Mouse (Mus musculus) G1E (cell line): ENCODE measurements at regions not wholly inside any gene's neighbourhood (a gene's known extent, or its start where the extent isn't known, plus 50 kb on each side); places are given as distances from the start of the nearest gene placed in this dataset.

Experiments used
- ATAC-seq: 2 replicates; pipeline ENCODE4 v1.8.0; 2016; ENCODE audit warnings: mild to moderate bottlenecking; ENCODE audit not compliant: insufficient number of reproducible peaks, poor library complexity, low FRiP score, severe bottlenecking; ENCODE audit errors: extremely low read depth
- DNase-seq: peaks from one replicate; pipeline ENCODE4 v3.0.0; 2012; ENCODE audit warnings: low spot score
- H3K27me3 ChIP-seq: 2 replicates; pipeline ENCODE4 v1.6.1; 2012; ENCODE audit warnings: mild to moderate bottlenecking, low read length, inconsistent platforms; ENCODE audit not compliant: insufficient read depth
- H3K36me3 ChIP-seq: replicated peaks from 2 replicates; pipeline ENCODE3; 2012; ENCODE audit warnings: mild to moderate bottlenecking, inconsistent platforms
- H3K4me1 ChIP-seq: 2 replicates; pipeline ENCODE4 v1.6.1; 2012; ENCODE audit warnings: low read depth, low read length, inconsistent platforms, mixed read lengths; ENCODE audit not compliant: insufficient read depth
- H3K4me3 ChIP-seq: 2 replicates; pipeline ENCODE4 v1.5.1; 2012; ENCODE audit warnings: low read depth, mild to moderate bottlenecking, inconsistent platforms, low read length, moderate library complexity, mixed read lengths
- H3K9me3 ChIP-seq: replicated peaks from 2 replicates; pipeline ENCODE4 v1.6.1; 2012; ENCODE audit warnings: inconsistent platforms
- CTCF ChIP-seq: IDR thresholded peaks from 2 replicates; pipeline ENCODE4 v1.5.1; 2012; ENCODE audit warnings: low read depth, low read length, inconsistent platforms, mixed read lengths
- GATA1 ChIP-seq: IDR thresholded peaks from 2 replicates; pipeline ENCODE4 v1.6.1; 2012; ENCODE audit warnings: borderline replicate concordance, low read length, inconsistent platforms, mixed read lengths
- GATA2 ChIP-seq: IDR thresholded peaks from 2 replicates; pipeline ENCODE4 v1.6.1; 2012; ENCODE audit warnings: low read depth, low read length, inconsistent platforms, borderline replicate concordance
- POLR2AphosphoS5 ChIP-seq: IDR thresholded peaks from 2 replicates; pipeline ENCODE4 v1.6.1; 2012; ENCODE audit warnings: low read depth, low read length, inconsistent platforms; ENCODE audit not compliant: insufficient replicate concordance
- TAL1 ChIP-seq: conservative IDR thresholded peaks from 2 replicates; pipeline ENCODE4 v1.6.1; 2012; ENCODE audit warnings: low read depth, low read length, inconsistent platforms, mixed read lengths

DNA sequence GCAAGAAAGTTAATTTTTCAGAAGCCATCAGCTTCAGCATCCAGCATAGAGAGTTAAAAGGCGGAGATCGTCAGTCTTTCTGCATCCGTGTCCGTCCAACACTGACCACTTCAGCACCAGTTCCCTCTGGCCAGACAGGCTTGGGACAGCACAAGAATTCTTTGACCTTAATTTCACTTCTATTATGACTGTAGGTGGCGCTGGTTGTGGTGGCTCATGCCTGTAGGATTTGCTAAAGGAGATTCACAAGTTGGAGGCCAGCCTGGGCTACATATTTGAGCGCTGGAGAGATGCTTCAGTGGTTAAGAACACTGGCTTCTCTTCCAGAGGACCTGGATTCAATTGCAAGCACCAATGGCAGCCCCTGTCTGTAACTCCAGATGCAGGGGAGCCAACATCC is 66.0 kb downstream of the Amer2 start:
- TF ChIP-seq CTCF, result no peak
- DNase-seq, result no peak
- ATAC-seq, result no peak

DNA sequence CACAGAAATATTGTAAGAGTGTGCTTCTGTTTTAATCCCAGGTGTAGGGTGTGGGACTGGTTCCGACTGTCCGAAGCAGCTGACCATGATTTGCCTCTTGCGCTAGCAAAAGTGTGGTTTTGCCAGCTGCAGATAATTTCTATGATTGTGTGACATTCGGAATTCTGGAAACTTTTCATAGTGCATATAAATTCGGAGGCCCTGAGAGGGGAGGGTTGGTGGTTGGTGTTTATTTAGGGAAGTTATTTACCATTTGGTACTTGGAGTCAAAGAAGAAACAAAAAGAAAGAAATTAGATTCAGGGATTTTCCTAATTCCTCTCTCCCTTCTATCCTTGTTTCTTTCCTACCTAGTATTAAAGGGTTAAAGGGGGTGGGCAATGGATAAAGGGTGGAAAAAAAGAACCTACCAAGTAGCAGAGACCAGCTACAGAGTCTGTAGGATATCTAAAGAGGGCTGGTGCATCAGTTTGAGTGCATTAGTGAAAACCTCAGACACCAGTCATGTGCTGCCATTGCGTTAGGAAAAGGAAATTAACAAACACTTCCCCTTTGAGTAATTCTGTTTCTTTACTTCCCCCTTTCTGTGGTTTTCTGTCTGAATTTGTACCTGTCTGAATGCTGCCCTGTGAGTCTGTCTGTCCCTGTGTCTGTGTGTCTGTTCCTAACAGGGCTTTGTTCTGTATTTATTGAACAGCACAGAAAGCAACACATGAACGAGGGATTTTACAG is 70.9 kb downstream of the Amer2 start:
- TF ChIP-seq CTCF (no peak), POLR2AphosphoS5 (no peak), GATA2 (no peak), TAL1 (no peak), GATA1 (no peak)
- Histone ChIP-seq H3K4me1 (no peaks in the 10 kb centered on the region), H3K36me3 (no peaks in the 10 kb centered on the region), H3K4me3 (no peak overlapping the region), H3K27me3 (no peaks in the 10 kb centered on the region), H3K9me3 (no peaks in the 10 kb centered on the region)
- DNase-seq (no peak), ATAC-seq (no peak)

More for the DNA sequence above, 66.0 kb downstream of the Amer2 start:
- no peak overlapping the region for H3K4me3 ChIP-seq
- no peaks in the 10 kb centered on the region for H3K27me3 ChIP-seq
- H3K9me3 ChIP-seq, result no peaks in the 10 kb centered on the region
- H3K4me1 ChIP-seq, result no peaks in the 10 kb centered on the region
- H3K36me3 ChIP-seq, result no peaks in the 10 kb centered on the region

DNA sequence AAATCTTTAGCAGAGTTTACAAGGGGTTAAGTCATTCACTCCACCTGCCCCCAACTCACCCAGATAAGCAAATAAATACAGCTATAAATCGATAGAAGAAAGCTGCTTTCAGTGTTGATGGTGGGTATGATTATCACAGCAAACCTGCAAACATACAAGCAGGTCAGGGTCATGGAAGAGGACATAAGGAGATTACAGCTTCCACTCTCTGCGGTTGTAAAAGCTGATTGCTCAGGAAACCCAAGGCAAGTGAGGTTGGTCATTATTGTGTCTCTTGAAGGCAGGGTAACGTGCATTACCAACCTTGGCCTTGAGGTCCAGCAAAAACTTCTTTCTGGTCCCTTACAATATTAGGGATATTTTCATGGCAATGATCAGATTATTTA is 71.5 kb downstream of the Amer2 start:
- Histone ChIP-seq H3K4me1 (no peaks in the 10 kb centered on the region), H3K36me3 (no peaks in the 10 kb centered on the region), H3K4me3 (no peak overlapping the region), H3K27me3 (no peaks in the 10 kb centered on the region), H3K9me3 (no peaks in the 10 kb centered on the region)
- no peak for TF ChIP-seq GATA2
- TF ChIP-seq TAL1, result no peak
- no peak for TF ChIP-seq POLR2AphosphoS5
- no peak for TF ChIP-seq CTCF
- TF ChIP-seq GATA1, result no peak
- DNase-seq, result no peak
- no peak for ATAC-seq

- TF ChIP-seq GATA1, result no peak
- TF ChIP-seq TAL1, result no peak
- TF ChIP-seq CTCF, result no peak
- TF ChIP-seq POLR2AphosphoS5, result no peak
- no peak for TF ChIP-seq GATA2
- Histone ChIP-seq H3K27me3 (no peaks in the 10 kb centered on the region), H3K4me3 (no peak overlapping the region), H3K36me3 (no peaks in the 10 kb centered on the region), H3K4me1 (no peaks in the 10 kb centered on the region), H3K9me3 (no peaks in the 10 kb centered on the region)
- no peak for ATAC-seq
- DNase-seq, result no peak
These were observed 73.0 kb downstream of the Amer2 start for GRCm38 (mm10) chr14:60446037-60446436.

DNA sequence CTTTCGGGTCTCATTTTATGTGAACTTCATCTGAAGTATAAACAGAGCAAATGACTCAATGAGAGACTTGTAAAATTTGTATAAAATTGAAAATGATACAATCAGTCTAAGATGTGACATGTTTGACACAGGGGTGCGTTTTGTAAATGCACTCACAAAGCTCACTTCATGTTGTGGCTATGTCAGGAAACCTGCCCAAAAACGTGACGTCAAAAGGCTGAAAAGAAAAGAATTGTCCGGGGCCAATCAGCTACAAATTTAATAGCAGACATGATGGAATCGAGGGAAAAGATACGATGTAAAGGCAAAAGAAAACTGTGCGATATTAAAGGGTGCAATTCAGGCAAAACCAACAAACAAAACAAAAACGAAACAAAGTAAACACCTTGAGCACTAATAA is 78.2 kb downstream of the Amer2 start:
- H3K4me3 ChIP-seq, result no peak overlapping the region
- ATAC-seq (no peak), DNase-seq (no peak)
- H3K36me3 ChIP-seq, result no peaks in the 10 kb centered on the region
- H3K4me1 ChIP-seq, result no peaks in the 10 kb centered on the region
- TF ChIP-seq POLR2AphosphoS5 (no peak), GATA2 (no peak), CTCF (no peak), TAL1 (no peak), GATA1 (no peak)
- no peaks in the 10 kb centered on the region for H3K9me3 ChIP-seq
- H3K27me3 ChIP-seq, result no peaks in the 10 kb centered on the region

DNA sequence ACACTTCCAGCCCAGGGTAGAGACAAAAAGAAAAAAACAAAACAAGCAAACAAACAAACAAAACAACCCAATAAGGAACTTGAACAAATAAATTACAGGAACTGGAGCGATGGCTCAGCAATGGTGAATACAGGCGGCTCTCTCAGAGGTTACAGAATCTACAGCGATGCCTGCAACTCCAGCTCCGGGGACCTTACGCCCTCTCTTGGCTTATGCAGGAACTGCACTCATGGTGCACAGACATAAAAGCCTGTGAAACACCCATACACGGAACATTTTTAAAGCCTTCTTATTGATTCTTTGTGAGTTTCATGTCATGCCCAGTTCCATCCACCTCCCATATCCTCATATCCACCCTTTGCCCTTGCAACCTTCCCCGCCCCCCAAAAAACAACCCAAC is 78.6 kb downstream of the Amer2 start:
- Histone ChIP-seq H3K4me3 (no peak overlapping the region), H3K9me3 (no peaks in the 10 kb centered on the region), H3K36me3 (no peaks in the 10 kb centered on the region), H3K27me3 (no peaks in the 10 kb centered on the region), H3K4me1 (no peaks in the 10 kb centered on the region)
- TF ChIP-seq GATA1 (no peak), POLR2AphosphoS5 (no peak), CTCF (no peak), GATA2 (no peak), TAL1 (no peak)
- ATAC-seq (no peak), DNase-seq (no peak)
